In genomic region chr3:90615415-90615814, GRCm38 (mm10) we compare ENCODE assay signal across 8 mouse cellular contexts. TPM values are rescaled to one million over a fixed set of nuclear protein-coding genes. Genes with fewer than 3 reads are reported as not detected.
A peak's percentile ranks its signal among the peaks of the same experiment; 100 is the strongest.
DNase-seq lines count a peak whose midpoint lies in the region; ATAC-seq and TF ChIP-seq lines count a peak whose summit lies in the region.

No protein-coding gene starts in this region.

- 2% methylated on average over 7 of the region's 7 CpGs for WGBS in lung, postnatal 0 days

- H3K36me3 ChIP-seq in lung, postnatal 0 days (ENCODE audit: insufficient read depth, low read length), result no peaks in the 10 kb centered on the region

- peak overlapping the region; percentile 76 for H3K27ac ChIP-seq in lung, postnatal 0 days (ENCODE audit: low read length)

- no peaks in the 10 kb centered on the region for H3K27me3 ChIP-seq in lung, postnatal 0 days (replicated peaks; ENCODE audit: insufficient read depth, low read length)

- no peak overlapping the region for H3K9ac ChIP-seq in lung, postnatal 0 days (replicated peaks; ENCODE audit: low read depth)

- peak; percentile 71; the same call in 1 of the 2 replicates for TF ChIP-seq EP300 in lung, postnatal 0 days (IDR thresholded peaks at IDR 0.05)

- peak; percentile 94 for ATAC-seq in frontal cortex, adult (ENCODE audit: low TSS enrichment)
- peak; percentile 72 to 74 for ATAC-seq in hematopoietic stem cell, adult 5-6 weeks (replicated peaks in 1 of 2; ENCODE audit: insufficient read depth in 1 of 2, low FRiP score in 2 of 2, low TSS enrichment in 1 of 2, low read depth in 1 of 2, poor library complexity in 2 of 2, severe bottlenecking in 2 of 2)
- ATAC-seq in lung, postnatal 0 days, result peak; percentile 81

- DNase-seq in MEL-GATA-1-ER (ENCODE audit: extremely low read depth, low read depth), result peak; percentile 68
- DNase-seq in cerebellum, adult 18-20 months, result peak; percentile 37 to 41
- DNase-seq in layer of hippocampus, adult 9-11 months, result peak; percentile 75
- peak; percentile 92 for DNase-seq in lung, postnatal 0 days (ENCODE audit: low spot score)
- peak; percentile 71 for DNase-seq in retina, embryonic 14.5 days (ENCODE audit: low spot score)
- DNase-seq in thymus, postnatal 4 days, result peak; percentile 85

- H3K4me1 ChIP-seq in lung, postnatal 0 days (ENCODE audit: insufficient read depth, low read depth, low read length), result peaks cover 17% of the 10 kb centered on the region

- H3K4me2 ChIP-seq in lung, postnatal 0 days (replicated peaks; ENCODE audit: low read depth, low read length), result peak overlapping the region; percentile 65

- TF ChIP-seq CTCF in lung, postnatal 0 days (IDR thresholded peaks at IDR 0.05), result peak; percentile 91

- no peak overlapping the region for H3K4me3 ChIP-seq in lung, postnatal 0 days (ENCODE audit: low read depth, low read length)

- H3K9me3 ChIP-seq in lung, postnatal 0 days (ENCODE audit: low read length), result no peaks in the 10 kb centered on the region

RNA-seq across cellular contexts. Expression of gene S100a6, which starts 2.7 kb away (rescaled TPM):
- total RNA-seq in hematopoietic stem cell, adult 5-6 weeks (2017), result 37.1 and 121 TPM in 2 replicates
- polyA plus RNA-seq in lung, postnatal 0 days (2015; fragmentation: Nextera tagmentation; extraction: Ambion mirVana), result 1,618 and 1,721 TPM in 2 replicates

RNA-seq across cellular contexts. Expression of gene S100a5, which starts 7.1 kb away (rescaled TPM):
- total RNA-seq in hematopoietic stem cell, adult 5-6 weeks (2017), result not detected in 2 replicates
- polyA plus RNA-seq in lung, postnatal 0 days (2015; fragmentation: Nextera tagmentation; extraction: Ambion mirVana), result not detected in 2 replicates

RNA-seq across cellular contexts. Expression of gene S100a4, which starts 11.8 kb away (rescaled TPM):
- total RNA-seq in hematopoietic stem cell, adult 5-6 weeks (2017), result 29.5 and 78.7 TPM in 2 replicates
- polyA plus RNA-seq in lung, postnatal 0 days (2015; fragmentation: Nextera tagmentation; extraction: Ambion mirVana), result 18.4 and 24.3 TPM in 2 replicates

RNA-seq across cellular contexts. Expression of gene Gm42674, which starts 13.7 kb away (rescaled TPM):
- not detected in 2 replicates for total RNA-seq in hematopoietic stem cell, adult 5-6 weeks (2017)
- polyA plus RNA-seq in lung, postnatal 0 days (2015; fragmentation: Nextera tagmentation; extraction: Ambion mirVana), result not detected in 2 replicates

RNA-seq across cellular contexts. Expression of gene S100a2, which starts 25.4 kb away (rescaled TPM):
- total RNA-seq in hematopoietic stem cell, adult 5-6 weeks (2017), result not detected in 2 replicates
- 0.66 TPM in 1 of 2 replicates, not detected in the other for polyA plus RNA-seq in lung, postnatal 0 days (2015; fragmentation: Nextera tagmentation; extraction: Ambion mirVana)

Comparison
In these comparisons a context has a peak if more than half of its experiments do, and no peak if none do; other contexts are left out.
1. DNase-seq: peak in every context shown above with its lines; median percentile 92 in lung, postnatal 0 days; 85 in thymus, postnatal 4 days; 75 in layer of hippocampus, adult 9-11 months; 71 in retina, embryonic 14.5 days; 68 in MEL-GATA-1-ER; 39 in cerebellum, adult 18-20 months.